Mouse (Mus musculus) neural tube, embryonic 14.5 days (tissue): ENCODE measurements around the gene Hist1h4c. TPM values are rescaled to one million over a fixed set of nuclear protein-coding genes. Genes with fewer than 3 reads are reported as not detected.
A peak's percentile ranks its signal among the peaks of the same experiment; 100 is the strongest.
"Not testable (repeated sequence)": the region's sequence is repeated elsewhere in the genome, so short reads cannot be mapped to it uniquely, and the experiment has no call there.

ENCODE experiments used
- ATAC-seq: fragments of 200-750 bp; cut with Nextera tagmentation; 2 replicates; pipeline ENCODE4 v1.8.0; 2017; ENCODE audit warnings: low read depth, mild to moderate bottlenecking, moderate TSS enrichment, moderate library complexity
- H3K27ac ChIP-seq: fragments of 300-500 bp; sonication (generic); 2 replicates; pipeline ENCODE4 v1.5.1; 2014; ENCODE audit warnings: low read depth, mild to moderate bottlenecking, control low read depth, low read length, moderate library complexity, mixed read lengths
- H3K27me3 ChIP-seq: fragments of 300-500 bp; sonication (generic); 2 replicates; pipeline ENCODE4 v1.6.1; 2014; ENCODE audit warnings: low read length; ENCODE audit not compliant: control insufficient read depth, insufficient read depth
- H3K36me3 ChIP-seq: fragments of 300-500 bp; sonication (generic); 2 replicates; pipeline ENCODE4 v1.6.1; 2014; ENCODE audit warnings: low read length, mixed read lengths; ENCODE audit not compliant: control insufficient read depth, insufficient read depth
- H3K4me1 ChIP-seq: fragments of 300-500 bp; sonication (generic); 2 replicates; pipeline ENCODE4 v1.6.1; 2014; ENCODE audit warnings: low read length; ENCODE audit not compliant: control insufficient read depth, insufficient read depth
- H3K4me2 ChIP-seq: fragments of 300-500 bp; sonication (generic); 2 replicates; pipeline ENCODE4 v1.6.1; 2014; ENCODE audit warnings: mild to moderate bottlenecking, low read depth, low read length, control low read depth
- H3K4me3 ChIP-seq: fragments of 300-500 bp; sonication (generic); 2 replicates; pipeline ENCODE4 v1.5.1; 2014; ENCODE audit warnings: low read depth, low read length, control low read depth, mixed read lengths
- H3K9ac ChIP-seq: fragments of 300-500 bp; sonication (generic); replicated peaks from 2 replicates; pipeline ENCODE4 v1.6.1; 2014; ENCODE audit warnings: low read depth, mild to moderate bottlenecking, control low read depth, low read length, mixed read lengths
- H3K9me3 ChIP-seq: fragments of 300-500 bp; sonication (generic); 2 replicates; pipeline ENCODE4 v1.6.1; 2016; ENCODE audit warnings: low read length; ENCODE audit not compliant: control insufficient read depth
- WGBS: fragments of 180-500 bp; shearing (Covaris S2); extraction: QIAGEN DNeasy Blood & Tissue Kit; methylation state at CpG from one replicate; pipeline ENCODE4 v1.1.7; 2014; 5-methylcytosine and 5-hydroxymethylcytosine counted together
- polyA plus RNA-seq: library from polyadenylated mRNA; unstranded; fragments of >200 nt; fragmentation: Nextera tagmentation; extraction: Ambion mirVana; gene quantifications from 2 replicates; pipeline ENCODE4 v1.2.1, GENCODE M21; 2014

Gene Hist1h4c
- polyA plus RNA-seq, 1 experiment from 2014 or later: 3.5 TPM

DNA sequence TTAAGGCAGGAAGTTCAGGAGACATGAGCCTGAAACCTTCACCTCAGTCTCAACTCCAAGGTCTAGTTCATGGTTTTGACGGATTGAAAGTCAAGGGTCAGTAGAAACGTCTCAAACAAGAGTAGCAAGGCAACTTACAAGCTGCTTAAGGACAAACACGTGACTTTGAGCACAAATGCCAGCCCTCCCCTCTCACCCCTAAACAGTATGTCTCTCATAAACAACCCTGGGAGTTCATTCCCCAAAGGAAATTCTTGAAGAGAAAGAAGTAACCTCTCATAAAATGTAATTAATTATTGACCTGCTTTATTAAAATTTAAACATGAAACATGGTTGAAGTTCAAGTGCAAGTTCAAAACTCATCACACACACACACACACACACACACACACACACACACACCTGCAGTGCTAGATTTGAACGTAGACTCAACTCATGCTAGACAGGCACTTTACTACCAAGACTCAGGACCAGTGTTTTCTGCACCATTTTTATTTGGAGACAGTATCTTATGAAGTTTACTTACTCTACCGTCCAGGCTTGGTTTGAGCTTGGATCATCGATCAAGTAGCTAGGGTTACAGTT, 4.3 kb downstream of the Hist1h4c start:
- WGBS: 88% methylated on average over 6 of the region's 6 CpGs
- H3K4me1 ChIP-seq: peaks cover 3% of the 10 kb centered on the region; the same call in 1 of the 2 replicates
- H3K4me3 ChIP-seq: no peak overlapping the region
- H3K4me2 ChIP-seq: no peak overlapping the region
- H3K27me3 ChIP-seq: no peaks in the 10 kb centered on the region
- ATAC-seq: no peak
- no peaks in the 10 kb centered on the region for H3K36me3 ChIP-seq
- H3K9ac ChIP-seq: no peak overlapping the region
- H3K27ac ChIP-seq: no peak overlapping the region
- no peaks in the 10 kb centered on the region for H3K9me3 ChIP-seq

DNA sequence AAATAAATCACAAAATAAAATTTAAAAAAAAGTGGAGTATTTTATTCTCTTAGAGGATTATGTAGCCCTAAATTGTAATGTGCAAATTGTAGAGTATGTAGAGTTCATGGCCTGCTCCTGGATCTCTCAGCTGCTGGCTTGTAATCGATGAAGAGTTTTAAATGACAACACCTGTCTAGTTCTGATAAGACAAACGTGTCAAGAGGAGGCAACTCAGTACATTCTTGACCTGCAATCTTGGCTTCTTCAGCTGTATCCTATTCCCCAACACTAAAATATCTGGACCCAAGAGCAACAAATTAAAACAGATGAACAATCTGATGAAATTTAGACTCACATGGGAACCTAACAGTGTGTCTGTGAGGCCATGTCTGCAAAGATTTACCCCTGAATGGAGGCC, 8.8 kb downstream of the Hist1h4c start:
- peaks cover 8% of the 10 kb centered on the region; the same call in 1 of the 2 replicates for H3K4me1 ChIP-seq
- no peaks in the 10 kb centered on the region for H3K9me3 ChIP-seq
- H3K4me2 ChIP-seq: no peak overlapping the region
- 84% methylated on average over 2 of the region's 2 CpGs for WGBS
- ATAC-seq: no peak
- H3K9ac ChIP-seq: no peak overlapping the region
- no peak overlapping the region for H3K4me3 ChIP-seq
- H3K27me3 ChIP-seq: no peaks in the 10 kb centered on the region
- no peak overlapping the region for H3K27ac ChIP-seq
- no peaks in the 10 kb centered on the region for H3K36me3 ChIP-seq

DNA sequence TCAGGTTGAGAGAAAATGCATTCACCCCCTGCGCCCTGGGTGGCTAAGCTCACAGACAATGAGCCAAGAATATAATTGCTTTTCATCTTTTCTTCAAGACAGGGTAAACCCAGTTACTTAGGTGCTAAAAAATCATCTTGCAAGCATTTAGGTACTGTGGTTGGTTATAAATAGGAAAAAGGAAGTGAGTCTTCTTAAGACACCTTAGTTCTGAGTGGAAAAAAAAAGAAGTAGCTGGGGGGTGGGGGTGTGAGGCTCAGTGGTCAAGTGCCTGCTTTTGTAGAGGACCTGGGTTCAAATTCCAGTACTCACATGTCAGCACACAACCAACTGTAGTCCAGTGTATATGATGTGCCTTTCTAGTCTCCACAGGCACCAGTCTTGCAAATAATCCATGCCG, 9.3 kb downstream of the Hist1h4c start:
- no peak overlapping the region for H3K4me2 ChIP-seq
- no peak overlapping the region for H3K9ac ChIP-seq
- H3K27me3 ChIP-seq: no peaks in the 10 kb centered on the region
- no peaks in the 10 kb centered on the region for H3K9me3 ChIP-seq
- ATAC-seq: no peak
- WGBS: 94% methylated on average over 2 of the region's 2 CpGs
- H3K36me3 ChIP-seq: no peaks in the 10 kb centered on the region
- H3K27ac ChIP-seq: no peak overlapping the region
- H3K4me3 ChIP-seq: no peak overlapping the region
- H3K4me1 ChIP-seq: peaks cover 8% of the 10 kb centered on the region; the same call in 1 of the 2 replicates

DNA sequence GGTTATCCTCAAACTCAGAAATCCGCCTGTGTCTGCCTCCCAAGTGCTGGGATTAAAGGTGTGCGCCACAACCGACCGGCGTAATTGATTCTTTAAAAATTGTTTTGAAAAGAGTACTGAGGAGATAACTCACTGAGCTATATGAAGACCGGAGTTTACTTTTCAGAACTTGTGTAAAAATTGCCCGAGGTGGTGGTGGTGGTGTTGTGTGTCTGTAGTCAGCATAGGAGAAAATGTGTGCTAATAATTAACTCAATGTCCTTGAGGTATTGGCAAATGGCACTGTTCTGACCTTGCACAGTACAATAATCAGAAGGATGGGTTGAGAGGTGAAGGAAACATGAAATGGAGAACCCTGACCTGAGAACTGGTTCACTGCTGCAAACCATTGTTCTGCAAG, 10.3 kb downstream of the Hist1h4c start:
- 98% methylated on average over 7 of the region's 7 CpGs for WGBS
- Histone ChIP-seq H3K27ac (no peak overlapping the region), H3K4me2 (no peak overlapping the region), H3K27me3 (no peaks in the 10 kb centered on the region), H3K36me3 (no peaks in the 10 kb centered on the region), H3K4me3 (no peak overlapping the region), H3K4me1 (peaks cover 11% of the 10 kb centered on the region; the same call in 1 of the 2 replicates), H3K9ac (no peak overlapping the region), H3K9me3 (no peaks in the 10 kb centered on the region)
- no peak for ATAC-seq

DNA sequence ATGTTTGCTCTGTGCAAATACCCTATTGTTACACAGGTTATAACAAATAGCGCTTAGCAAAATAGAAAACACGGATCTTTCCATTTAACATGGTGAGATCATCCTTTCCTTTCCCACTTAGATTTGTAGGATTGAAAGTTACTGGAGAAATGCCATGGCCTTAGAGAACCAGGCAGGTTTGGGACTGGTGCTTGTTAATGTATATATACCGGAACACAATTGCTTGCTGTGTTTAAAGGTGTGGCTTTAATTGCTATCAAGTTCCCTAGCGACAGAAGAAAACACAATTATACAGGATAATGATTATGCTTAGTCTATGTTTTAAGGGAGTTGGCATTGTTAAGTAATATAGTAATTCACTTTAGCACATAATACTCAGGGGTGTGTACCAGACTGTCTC, 11.1 kb downstream of the Hist1h4c start:
- Histone ChIP-seq H3K27me3 (no peaks in the 10 kb centered on the region), H3K4me1 (peaks cover 14% of the 10 kb centered on the region; the same call in 1 of the 2 replicates), H3K36me3 (no peaks in the 10 kb centered on the region), H3K4me2 (no peak overlapping the region), H3K9ac (no peak overlapping the region), H3K4me3 (no peak overlapping the region), H3K9me3 (no peaks in the 10 kb centered on the region), H3K27ac (no peak overlapping the region)
- no peak for ATAC-seq
- WGBS: 87% methylated on average over 4 of the region's 4 CpGs

DNA sequence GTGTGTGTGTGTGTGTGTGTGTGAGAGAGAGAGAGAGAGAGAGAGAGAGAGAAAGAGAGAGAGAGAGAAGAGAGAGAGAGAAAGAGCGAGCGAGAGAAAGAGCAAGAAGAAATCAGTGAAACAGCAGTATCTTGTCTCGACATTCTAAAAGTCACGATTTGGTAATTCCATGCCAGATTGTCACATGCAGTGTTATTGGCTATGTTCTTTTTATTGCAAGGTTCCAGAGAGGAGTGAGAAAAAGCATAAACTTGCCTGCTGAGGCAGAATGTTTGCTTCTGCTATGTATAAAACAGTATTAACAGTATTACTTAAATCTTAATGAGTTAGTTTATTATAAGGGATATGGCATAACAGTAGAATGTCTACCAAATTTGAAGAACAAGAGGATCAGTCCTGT, 12.3 kb downstream of the Hist1h4c start:
- peak overlapping the region; percentile 77 for H3K4me2 ChIP-seq
- H3K36me3 ChIP-seq: no peaks in the 10 kb centered on the region
- no peak overlapping the region; the same call in 1 of the 2 replicates for H3K9ac ChIP-seq
- no peak for ATAC-seq
- peak overlapping the region; percentile 51; the same call in 1 of the 2 replicates for H3K4me3 ChIP-seq
- no peaks in the 10 kb centered on the region for H3K9me3 ChIP-seq
- peaks cover 14% of the 10 kb centered on the region; the same call in 1 of the 2 replicates for H3K4me1 ChIP-seq
- 64% methylated on average over 4 of the region's 4 CpGs for WGBS
- H3K27me3 ChIP-seq: no peaks in the 10 kb centered on the region
- H3K27ac ChIP-seq: no peak overlapping the region; the same call in 1 of the 2 replicates

DNA sequence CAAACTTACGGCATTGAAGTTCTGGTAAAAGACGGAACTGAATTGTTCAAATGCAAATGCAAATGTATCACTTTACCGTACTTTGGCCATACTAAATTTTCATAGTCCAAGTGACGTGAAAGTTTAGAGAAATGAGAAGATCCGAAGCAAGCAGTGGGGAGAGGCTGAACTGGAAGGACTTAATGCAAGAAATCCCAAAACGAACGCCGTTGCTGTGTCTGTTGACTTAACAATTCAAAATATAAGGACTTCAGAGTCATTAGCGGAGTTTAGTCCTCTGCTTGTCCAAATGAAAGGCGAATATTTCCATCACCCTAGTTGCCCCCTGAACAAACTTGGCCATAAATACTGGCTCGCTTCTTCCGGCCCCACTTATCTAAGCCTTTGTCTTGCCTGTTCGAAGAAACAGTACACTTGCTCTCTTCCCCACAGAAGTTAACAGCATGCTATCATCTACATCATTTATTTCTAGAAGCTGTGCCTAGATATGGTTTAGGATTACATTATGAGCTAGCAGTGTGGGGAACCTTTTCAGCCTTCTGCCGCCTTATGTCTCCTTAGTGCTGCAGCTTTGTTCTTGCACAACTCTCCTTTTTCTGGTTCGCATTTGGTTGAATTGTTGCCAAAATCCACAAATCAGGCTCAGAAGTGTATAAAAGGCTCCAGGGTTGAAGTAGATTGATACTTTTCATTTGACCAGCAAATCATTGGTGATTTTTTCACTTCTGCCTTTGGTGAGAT, 13.0 kb downstream of the Hist1h4c start:
- 7% methylated on average over 15 of the region's 15 CpGs for WGBS
- H3K9ac ChIP-seq: peak overlapping the region; percentile 44; the same call in 1 of the 2 replicates
- peaks cover 14% of the 10 kb centered on the region; the same call in 1 of the 2 replicates for H3K4me1 ChIP-seq
- H3K4me2 ChIP-seq: peak overlapping the region; percentile 77
- H3K27me3 ChIP-seq: no peaks in the 10 kb centered on the region
- H3K9me3 ChIP-seq: no peaks in the 10 kb centered on the region
- no peaks in the 10 kb centered on the region for H3K36me3 ChIP-seq
- ATAC-seq: no peak
- H3K27ac ChIP-seq: peak overlapping the region; percentile 92
- peak overlapping the region; percentile 51 for H3K4me3 ChIP-seq

DNA sequence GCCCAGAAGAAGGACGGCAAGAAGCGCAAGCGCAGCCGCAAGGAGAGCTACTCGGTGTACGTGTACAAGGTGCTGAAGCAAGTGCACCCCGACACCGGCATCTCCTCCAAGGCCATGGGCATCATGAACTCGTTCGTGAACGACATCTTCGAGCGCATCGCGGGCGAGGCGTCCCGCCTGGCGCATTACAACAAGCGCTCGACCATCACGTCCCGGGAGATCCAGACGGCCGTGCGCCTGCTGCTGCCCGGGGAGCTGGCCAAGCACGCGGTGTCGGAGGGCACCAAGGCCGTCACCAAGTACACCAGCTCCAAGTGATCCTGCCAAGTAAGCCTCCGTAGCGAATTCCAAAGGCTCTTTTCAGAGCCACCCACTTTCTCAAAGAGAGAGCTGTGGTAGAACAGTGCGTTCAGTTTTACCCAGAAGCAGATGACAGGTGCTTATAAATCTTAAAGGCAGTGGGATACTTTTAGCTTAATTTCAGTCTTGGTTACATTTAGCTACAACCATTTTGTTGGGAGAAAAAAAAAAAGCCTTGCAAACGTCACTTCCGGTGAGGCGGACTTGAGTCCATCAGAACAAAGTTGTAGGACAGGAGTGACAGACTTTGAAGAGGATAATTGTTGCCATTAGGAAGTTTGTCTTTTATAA, 13.8 kb downstream of the Hist1h4c start:
- ATAC-seq: peak; percentile 45
- not testable (repeated sequence) for H3K27me3 ChIP-seq, H3K9me3 ChIP-seq, H3K36me3 ChIP-seq
- peak overlapping the region; percentile 92 for H3K27ac ChIP-seq
- H3K4me1 ChIP-seq: peaks cover 14% of the 10 kb centered on the region; the same call in 1 of the 2 replicates
- peak overlapping the region; percentile 51 for H3K4me3 ChIP-seq
- H3K4me2 ChIP-seq: peak overlapping the region; percentile 77
- H3K9ac ChIP-seq: peak overlapping the region; percentile 63
- 0% methylated on average over 11 of the region's 37 CpGs for WGBS
